28 mouse cellular contexts compared by ENCODE assay signal in genomic region chr3:132942778-132943177, GRCm38 (mm10). TPM values are rescaled to one million over a fixed set of nuclear protein-coding genes. Genes with fewer than 3 reads are reported as not detected.
"Had no signal": no experiment of that assay in that cellular context is flagged by ENCODE, and none has a peak within 500 bp of the region (broad histone marks: within the 10 kb centered on the region; RNA-seq: fewer than 3 reads in every experiment).

No protein-coding gene starts in this region.

- H3K9ac ChIP-seq: heart, embryonic 12.5 days; hindbrain, embryonic 12.5 days; hindbrain, embryonic 14.5 days; intestine, embryonic 15.5 days; kidney, embryonic 15.5 days; limb, embryonic 12.5 days; liver, embryonic 13.5 days; liver, embryonic 15.5 days had no signal

- H3K27ac ChIP-seq: gastrocnemius, adult 2 months; heart, adult 2 months; hindbrain, embryonic 10.5 days; hindbrain, embryonic 12.5 days; hindbrain, embryonic 14.5 days; intestine, embryonic 15.5 days; kidney, embryonic 15.5 days; layer of hippocampus, adult 2 months; left cerebral cortex, adult 2 months; limb, embryonic 10.5 days; limb, embryonic 12.5 days; liver, embryonic 13.5 days; liver, embryonic 15.5 days had no signal

- DNase-seq: gastrocnemius, adult 2 months; gastrocnemius, postnatal 10 days; gastrocnemius, postnatal 25 days; heart, adult 2 months; heart, postnatal 10 days; heart, postnatal 4 days; kidney, adult 9 months; kidney, postnatal 10 days; kidney, postnatal 25 days; kidney, postnatal 4 days; liver; liver, embryonic 13.5 days had no signal

- H3K9me3 ChIP-seq: heart, embryonic 12.5 days; hindbrain, embryonic 10.5 days; hindbrain, embryonic 12.5 days; intestine, embryonic 15.5 days; kidney, embryonic 15.5 days; limb, embryonic 10.5 days; limb, embryonic 12.5 days; liver, embryonic 13.5 days; liver, embryonic 15.5 days had no signal

- ATAC-seq: hindbrain, embryonic 16.5 days; inflammation-experienced regulatory T-cells, adult 6 months; intestine, embryonic 15.5 days; intestine, postnatal 0 days had no signal

- H3K4me3 ChIP-seq: gastrocnemius, adult 2 months; heart, adult 2 months; heart, embryonic 12.5 days; hindbrain, embryonic 10.5 days; hindbrain, embryonic 12.5 days; intestine, embryonic 15.5 days; kidney, embryonic 15.5 days; layer of hippocampus, adult 2 months; left cerebral cortex, adult 2 months; limb, embryonic 10.5 days; limb, embryonic 12.5 days; liver, embryonic 13.5 days; liver, embryonic 15.5 days had no signal

- H3K27me3 ChIP-seq: heart, embryonic 12.5 days; intestine, embryonic 15.5 days had no signal

- H3K36me3 ChIP-seq: hindbrain, embryonic 10.5 days; hindbrain, embryonic 12.5 days; intestine, embryonic 15.5 days; limb, embryonic 10.5 days; limb, embryonic 12.5 days; liver, embryonic 13.5 days; liver, embryonic 15.5 days had no signal

- H3K4me1 ChIP-seq: hindbrain, embryonic 12.5 days; intestine, embryonic 15.5 days; liver, embryonic 13.5 days; liver, embryonic 15.5 days had no signal

- H3K4me2 ChIP-seq: heart, embryonic 12.5 days; hindbrain, embryonic 12.5 days; hindbrain, embryonic 14.5 days; intestine, embryonic 15.5 days; kidney, embryonic 15.5 days; limb, embryonic 12.5 days; liver, embryonic 11.5 days; liver, embryonic 13.5 days; liver, embryonic 15.5 days had no signal

RNA-seq across cellular contexts. Expression of gene Npnt, which starts 7.3 kb away (rescaled TPM):
- total RNA-seq: granulocyte monocyte progenitor cell, adult 5-6 weeks had no signal
